Mouse (Mus musculus): ENCODE measurements around the gene Cyp2s1. TPM values are rescaled to one million over a fixed set of nuclear protein-coding genes. Genes with fewer than 3 reads are reported as not detected.

The Cyp2s1 gene
- polyA plus RNA-seq, 1 experiment, result 5.2 TPM

- Histone ChIP-seq H3K27ac (ENCODE audit: control insufficient read depth, insufficient read depth, low read length) (no peak overlapping the region), H3K4me3 (ENCODE audit: control insufficient read depth, insufficient read depth, low read length) (peak overlapping the region; percentile 35), H3K36me3 (ENCODE audit: control insufficient read depth, insufficient read depth, low read length) (no peaks in the 10 kb centered on the region), H3K4me1 (replicated peaks; ENCODE audit: control insufficient read depth, insufficient read depth, low read length) (peaks cover 25% of the 10 kb centered on the region), H3K27me3 (ENCODE audit: control insufficient read depth, insufficient read depth, low read length) (no peaks in the 10 kb centered on the region)
- no peak for TF ChIP-seq CTCF (IDR thresholded peaks at IDR 0.05; ENCODE audit: borderline replicate concordance, control insufficient read depth, extremely low read depth, insufficient read depth, low read length, poor library complexity)
- peak; percentile 30 for DNase-seq
- WGBS, result 2% methylated on average over 33 of the region's 33 CpGs
Measured at GRCm38 (mm10) chr7:25781321-25781936, 35.3 kb downstream of the Cyp2s1 start.

- no peaks in the 10 kb centered on the region for H3K36me3 ChIP-seq (ENCODE audit: control insufficient read depth, insufficient read depth, low read length)
- no peaks in the 10 kb centered on the region for H3K27me3 ChIP-seq (ENCODE audit: control insufficient read depth, insufficient read depth, low read length)
- peaks cover 25% of the 10 kb centered on the region for H3K4me1 ChIP-seq (replicated peaks; ENCODE audit: control insufficient read depth, insufficient read depth, low read length)
- DNase-seq, result no peak
- no peak for TF ChIP-seq CTCF (IDR thresholded peaks at IDR 0.05; ENCODE audit: borderline replicate concordance, control insufficient read depth, extremely low read depth, insufficient read depth, low read length, poor library complexity)
- no peak for TF ChIP-seq POLR2A (IDR thresholded peaks at IDR 0.05; ENCODE audit: control insufficient read depth, extremely low read depth, insufficient read depth, low read length, poor library complexity)
- no peak overlapping the region for H3K27ac ChIP-seq (ENCODE audit: control insufficient read depth, insufficient read depth, low read length)
- no peak overlapping the region for H3K4me3 ChIP-seq (ENCODE audit: control insufficient read depth, insufficient read depth, low read length)
- WGBS, result 80% methylated on average over 4 of the region's 4 CpGs
Measured at GRCm38 (mm10) chr7:25780753-25781152, 36.0 kb downstream of the Cyp2s1 start.

DNA sequence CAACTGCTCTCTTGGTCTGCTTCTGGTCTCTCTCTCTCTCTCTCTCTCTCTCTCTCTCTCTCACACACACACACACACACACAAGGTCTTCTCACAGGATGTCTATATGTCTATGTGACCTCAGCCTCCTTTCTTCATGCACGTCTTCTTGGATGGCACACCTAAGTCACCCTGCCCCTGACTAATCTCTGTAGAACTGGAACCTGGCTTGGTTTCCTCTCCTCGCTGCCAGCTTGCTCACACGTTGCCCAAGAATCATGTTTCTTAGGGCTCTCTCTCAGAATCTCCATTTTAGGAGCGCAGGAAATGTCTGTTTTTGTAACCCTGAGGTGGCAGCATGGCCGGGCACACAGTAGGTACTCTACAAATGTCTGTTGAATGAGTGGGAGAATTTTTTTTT is 36.7 kb downstream of the Cyp2s1 start:
- TF ChIP-seq CTCF (IDR thresholded peaks at IDR 0.05; ENCODE audit: borderline replicate concordance, control insufficient read depth, extremely low read depth, insufficient read depth, low read length, poor library complexity), result no peak
- TF ChIP-seq POLR2A (IDR thresholded peaks at IDR 0.05; ENCODE audit: control insufficient read depth, extremely low read depth, insufficient read depth, low read length, poor library complexity), result no peak
- DNase-seq, result no peak
- H3K27me3 ChIP-seq (ENCODE audit: control insufficient read depth, insufficient read depth, low read length), result no peaks in the 10 kb centered on the region
- H3K4me1 ChIP-seq (replicated peaks; ENCODE audit: control insufficient read depth, insufficient read depth, low read length), result peaks cover 25% of the 10 kb centered on the region
- no peak overlapping the region for H3K27ac ChIP-seq (ENCODE audit: control insufficient read depth, insufficient read depth, low read length)
- H3K4me3 ChIP-seq (ENCODE audit: control insufficient read depth, insufficient read depth, low read length), result no peak overlapping the region
- WGBS, result 89% methylated on average over 5 of the region's 5 CpGs
- H3K36me3 ChIP-seq (ENCODE audit: control insufficient read depth, insufficient read depth, low read length), result no peaks in the 10 kb centered on the region

- Histone ChIP-seq H3K36me3 (ENCODE audit: control insufficient read depth, insufficient read depth, low read length) (no peaks in the 10 kb centered on the region), H3K27me3 (ENCODE audit: control insufficient read depth, insufficient read depth, low read length) (no peaks in the 10 kb centered on the region), H3K27ac (ENCODE audit: control insufficient read depth, insufficient read depth, low read length) (no peak overlapping the region), H3K4me1 (replicated peaks; ENCODE audit: control insufficient read depth, insufficient read depth, low read length) (peaks cover 7% of the 10 kb centered on the region; the same call in 1 of the 2 replicates), H3K4me3 (ENCODE audit: control insufficient read depth, insufficient read depth, low read length) (no peak overlapping the region)
- TF ChIP-seq CTCF (IDR thresholded peaks at IDR 0.05; ENCODE audit: borderline replicate concordance, control insufficient read depth, extremely low read depth, insufficient read depth, low read length, poor library complexity) (no peak), POLR2A (IDR thresholded peaks at IDR 0.05; ENCODE audit: control insufficient read depth, extremely low read depth, insufficient read depth, low read length, poor library complexity) (no peak)
- DNase-seq, result no peak
- 93% methylated on average over 5 of the region's 5 CpGs for WGBS
Measured at GRCm38 (mm10) chr7:25768229-25768628, 48.5 kb downstream of the Cyp2s1 start.

DNA sequence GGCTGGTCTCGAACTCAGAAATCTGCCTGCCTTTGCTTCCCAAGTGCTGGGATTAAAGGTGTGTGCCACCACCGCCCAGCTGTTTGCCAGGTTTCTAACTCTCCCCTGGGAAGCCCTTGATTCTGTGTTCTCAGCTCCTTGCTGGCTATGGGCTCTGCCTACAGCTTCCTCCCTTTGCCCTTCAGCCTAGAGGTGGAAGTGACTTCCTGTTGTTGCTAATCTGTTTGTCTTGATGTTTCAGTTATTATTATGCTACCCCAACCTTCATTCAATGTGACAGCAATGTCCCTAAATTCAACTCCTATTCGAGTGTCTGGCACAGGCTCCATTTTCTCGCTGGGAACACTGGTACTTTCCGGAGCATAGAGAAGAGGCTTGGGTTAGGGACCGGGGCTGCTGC is 50.6 kb downstream of the Cyp2s1 start:
- 82% methylated on average over 6 of the region's 6 CpGs for WGBS
- Histone ChIP-seq H3K27me3 (ENCODE audit: control insufficient read depth, insufficient read depth, low read length) (no peaks in the 10 kb centered on the region), H3K4me3 (ENCODE audit: control insufficient read depth, insufficient read depth, low read length) (no peak overlapping the region), H3K36me3 (ENCODE audit: control insufficient read depth, insufficient read depth, low read length) (no peaks in the 10 kb centered on the region), H3K4me1 (replicated peaks; ENCODE audit: control insufficient read depth, insufficient read depth, low read length) (peaks cover 7% of the 10 kb centered on the region; the same call in 1 of the 2 replicates), H3K27ac (ENCODE audit: control insufficient read depth, insufficient read depth, low read length) (no peak overlapping the region)
- TF ChIP-seq CTCF (IDR thresholded peaks at IDR 0.05; ENCODE audit: borderline replicate concordance, control insufficient read depth, extremely low read depth, insufficient read depth, low read length, poor library complexity), result no peak
- TF ChIP-seq POLR2A (IDR thresholded peaks at IDR 0.05; ENCODE audit: control insufficient read depth, extremely low read depth, insufficient read depth, low read length, poor library complexity), result no peak
- no peak for DNase-seq

GRCm38 (mm10) chr7:25764221-25764620 is 52.5 kb downstream of the Cyp2s1 start:
- no peak overlapping the region for H3K4me3 ChIP-seq (ENCODE audit: control insufficient read depth, insufficient read depth, low read length)
- WGBS, result 69% methylated on average over 5 of the region's 5 CpGs
- no peak overlapping the region for H3K27ac ChIP-seq (ENCODE audit: control insufficient read depth, insufficient read depth, low read length)
- H3K36me3 ChIP-seq (ENCODE audit: control insufficient read depth, insufficient read depth, low read length), result no peaks in the 10 kb centered on the region
- TF ChIP-seq POLR2A (IDR thresholded peaks at IDR 0.05; ENCODE audit: control insufficient read depth, extremely low read depth, insufficient read depth, low read length, poor library complexity) (no peak), CTCF (IDR thresholded peaks at IDR 0.05; ENCODE audit: borderline replicate concordance, control insufficient read depth, extremely low read depth, insufficient read depth, low read length, poor library complexity) (no peak)
- H3K27me3 ChIP-seq (ENCODE audit: control insufficient read depth, insufficient read depth, low read length), result no peaks in the 10 kb centered on the region
- no peak for DNase-seq
- peaks cover 7% of the 10 kb centered on the region; the same call in 1 of the 2 replicates for H3K4me1 ChIP-seq (replicated peaks; ENCODE audit: control insufficient read depth, insufficient read depth, low read length)

- no peak overlapping the region for H3K27ac ChIP-seq (ENCODE audit: control insufficient read depth, insufficient read depth, low read length)
- DNase-seq, result no peak
Measured at GRCm38 (mm10) chr7:25763678-25764077, 53.0 kb downstream of the Cyp2s1 start.

More at GRCm38 (mm10) chr7:25763678-25764077, 53.0 kb downstream of the Cyp2s1 start:
- WGBS, result 89% methylated on average over 11 of the region's 11 CpGs
- no peak overlapping the region for H3K4me3 ChIP-seq (ENCODE audit: control insufficient read depth, insufficient read depth, low read length)
- no peaks in the 10 kb centered on the region for H3K27me3 ChIP-seq (ENCODE audit: control insufficient read depth, insufficient read depth, low read length)
- no peaks in the 10 kb centered on the region for H3K36me3 ChIP-seq (ENCODE audit: control insufficient read depth, insufficient read depth, low read length)
- no peak for TF ChIP-seq POLR2A (IDR thresholded peaks at IDR 0.05; ENCODE audit: control insufficient read depth, extremely low read depth, insufficient read depth, low read length, poor library complexity)
- TF ChIP-seq CTCF (IDR thresholded peaks at IDR 0.05; ENCODE audit: borderline replicate concordance, control insufficient read depth, extremely low read depth, insufficient read depth, low read length, poor library complexity), result no peak
- peaks cover 7% of the 10 kb centered on the region; the same call in 1 of the 2 replicates for H3K4me1 ChIP-seq (replicated peaks; ENCODE audit: control insufficient read depth, insufficient read depth, low read length)

Measured in thymus, adult 2 months (tissue).